Mouse (Mus musculus) heart, postnatal 0 days (tissue): ENCODE measurements around the gene Gm26657. TPM values are rescaled to one million over a fixed set of nuclear protein-coding genes. Genes with fewer than 3 reads are reported as not detected.

ENCODE experiments used
- ATAC-seq: fragments of 200-750 bp; cut with Nextera tagmentation; 2 replicates; pipeline ENCODE4 v1.8.0; 2017; ENCODE audit warnings: low read depth, moderate number of reproducible peaks, moderate library complexity; ENCODE audit not compliant: insufficient read depth
- DNase-seq: peaks from one replicate; pipeline ENCODE4 v3.0.0-alpha.2; 2016; ENCODE audit warnings: low spot score
- H3K27ac ChIP-seq: fragments of 300-500 bp; sonication (generic); 2 replicates; pipeline ENCODE4 v1.5.1; 2014; ENCODE audit warnings: low read depth, mild to moderate bottlenecking
- H3K27me3 ChIP-seq: fragments of 300-500 bp; sonication (generic); 2 replicates; pipeline ENCODE4 v1.6.1; 2014; ENCODE audit warnings: low read length, mixed read lengths; ENCODE audit not compliant: control insufficient read depth, insufficient read depth
- H3K36me3 ChIP-seq: fragments of 300-500 bp; sonication (generic); replicated peaks from 2 replicates; pipeline ENCODE4 v1.6.1; 2014; ENCODE audit warnings: low read length, mixed read lengths; ENCODE audit not compliant: control insufficient read depth, insufficient read depth
- H3K4me1 ChIP-seq: fragments of 300-500 bp; sonication (generic); 2 replicates; pipeline ENCODE4 v1.6.1; 2014; ENCODE audit warnings: antibody characterized with exemption; ENCODE audit not compliant: control insufficient read depth, insufficient read depth
- H3K4me2 ChIP-seq: fragments of 300-500 bp; sonication (generic); 2 replicates; pipeline ENCODE4 v1.6.1; 2014; ENCODE audit warnings: low read depth, mild to moderate bottlenecking, low read length, moderate library complexity
- H3K4me3 ChIP-seq: fragments of 300-500 bp; sonication (generic); 2 replicates; pipeline ENCODE4 v1.5.1; 2014; ENCODE audit warnings: low read depth, low read length
- H3K9ac ChIP-seq: fragments of 300-500 bp; sonication (generic); replicated peaks from 2 replicates; pipeline ENCODE4 v1.6.1; 2014; ENCODE audit warnings: low read depth, low read length, mixed read lengths
- H3K9me3 ChIP-seq: fragments of 300-500 bp; sonication (generic); replicated peaks from 2 replicates; pipeline ENCODE4 v1.6.1; 2016; ENCODE audit warnings: low read length; ENCODE audit not compliant: control insufficient read depth
- CTCF ChIP-seq: IDR thresholded peaks from 2 replicates; pipeline ENCODE4 v1.5.1; 2016; ENCODE audit warnings: antibody characterized with exemption, control low read depth, low read depth
- EP300 ChIP-seq: IDR thresholded peaks from 2 replicates; pipeline ENCODE4 v1.6.1; 2016; ENCODE audit warnings: antibody characterized with exemption, low read depth
- WGBS: fragments of 180-500 bp; shearing (Covaris S2); extraction: QIAGEN DNeasy Blood & Tissue Kit; methylation state at CpG from one replicate; pipeline ENCODE4 v1.1.7; 2014; 5-methylcytosine and 5-hydroxymethylcytosine counted together
- polyA plus RNA-seq: library from polyadenylated mRNA; unstranded; fragments of >200 nt; fragmentation: Nextera tagmentation; extraction: Ambion mirVana; gene quantifications from 2 replicates; pipeline ENCODE4 v1.2.1, GENCODE M21; 2015
- total RNA-seq: library from RNA; depleted of rRNA; stranded (reverse); fragments of >200 nt; gene quantifications from 2 replicates; pipeline ENCODE4 v1.2.3, GENCODE M21; 2014; ENCODE audit warnings: low replicate concordance

The Gm26657 gene
- total and polyA plus RNA-seq, 2 experiments from 2014 or later: not detected

DNA sequence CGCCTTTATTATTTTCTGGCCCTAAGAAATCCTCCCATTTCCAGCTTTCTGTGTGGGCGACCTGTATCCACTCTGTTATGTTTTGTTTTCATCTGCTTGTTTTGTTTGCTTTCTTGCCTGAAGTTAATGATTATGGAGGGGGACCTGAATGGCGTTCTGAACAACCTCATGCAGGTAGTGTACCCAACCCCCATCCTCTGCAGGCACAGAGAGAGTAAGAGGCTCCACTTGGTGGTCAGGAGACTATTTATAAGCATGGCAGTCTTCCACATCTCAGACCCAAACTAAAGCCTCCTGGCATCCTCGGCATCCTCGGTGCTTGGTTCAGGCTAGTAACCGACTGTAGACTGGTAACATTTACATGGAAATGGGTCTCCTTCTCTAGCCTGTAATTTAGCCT lies 17.5 kb upstream of the Gm26657 start:
- Histone ChIP-seq H3K9me3 (no peaks in the 10 kb centered on the region), H3K4me3 (no peak overlapping the region), H3K4me2 (no peak overlapping the region), H3K36me3 (no peaks in the 10 kb centered on the region), H3K27me3 (no peaks in the 10 kb centered on the region), H3K4me1 (peaks cover 36% of the 10 kb centered on the region), H3K9ac (no peak overlapping the region), H3K27ac (0 out of 2 replicates have a peak overlapping the region, but pooled peaks have one; percentile 32)
- no peak for TF ChIP-seq EP300
- DNase-seq (peak; percentile 29), ATAC-seq (no peak)
- 49% methylated on average over 6 of the region's 6 CpGs for WGBS

GRCm38 (mm10) chr4:56723237-56723636 lies 16.6 kb upstream of the Gm26657 start:
- WGBS: 90% methylated on average over 6 of the region's 6 CpGs
- Histone ChIP-seq H3K4me3 (no peak overlapping the region), H3K4me2 (no peak overlapping the region), H3K9ac (no peak overlapping the region), H3K27ac (no peak overlapping the region), H3K9me3 (no peaks in the 10 kb centered on the region), H3K36me3 (no peaks in the 10 kb centered on the region), H3K27me3 (no peaks in the 10 kb centered on the region), H3K4me1 (peaks cover 33% of the 10 kb centered on the region)
- DNase-seq (no peak), ATAC-seq (no peak)
- TF ChIP-seq CTCF (no peak), EP300 (no peak)

GRCm38 (mm10) chr4:56725839-56726238 lies 14.0 kb upstream of the Gm26657 start:
- TF ChIP-seq CTCF (peak; percentile 38), EP300 (no peak)
- H3K27ac ChIP-seq: no peak overlapping the region
- H3K27me3 ChIP-seq: no peaks in the 10 kb centered on the region
- H3K9ac ChIP-seq: no peak overlapping the region
- peaks cover 11% of the 10 kb centered on the region; the same call in 1 of the 2 replicates for H3K4me1 ChIP-seq
- no peak for ATAC-seq
- H3K4me3 ChIP-seq: no peak overlapping the region
- no peak overlapping the region for H3K4me2 ChIP-seq
- WGBS: 58% methylated on average over 8 of the region's 8 CpGs
- no peak for DNase-seq
- no peaks in the 10 kb centered on the region for H3K36me3 ChIP-seq
- H3K9me3 ChIP-seq: no peaks in the 10 kb centered on the region

DNA sequence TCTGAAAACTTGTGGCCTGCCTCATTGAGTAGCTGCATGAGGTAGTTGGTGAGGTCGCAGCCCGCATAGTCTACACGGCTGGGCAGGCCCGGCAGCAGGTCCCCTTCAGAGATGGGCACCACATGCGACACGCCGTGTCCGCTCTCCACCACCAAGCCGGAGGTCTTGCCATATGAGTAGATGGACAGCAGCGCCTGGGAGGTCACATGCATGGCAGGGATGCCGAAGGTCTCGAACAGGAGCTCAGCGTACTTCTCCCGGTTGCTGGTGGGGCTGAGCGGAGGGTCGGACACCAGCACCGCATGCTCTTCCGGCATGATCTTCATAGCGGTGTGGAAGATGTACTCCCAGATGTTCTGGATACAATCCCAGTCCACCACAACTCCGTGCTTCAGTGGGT lies 741 bp downstream of the Gm26657 start:
- 97% methylated on average over 20 of the region's 20 CpGs for WGBS
- no peak for TF ChIP-seq CTCF
- no peak for TF ChIP-seq EP300
- Histone ChIP-seq H3K9ac (no peak overlapping the region), H3K4me3 (no peak overlapping the region), H3K9me3 (no peaks in the 10 kb centered on the region), H3K36me3 (no peaks in the 10 kb centered on the region; the same call in 1 of the 2 replicates), H3K27me3 (no peaks in the 10 kb centered on the region), H3K27ac (no peak overlapping the region), H3K4me2 (no peak overlapping the region), H3K4me1 (no peaks in the 10 kb centered on the region)
- DNase-seq: no peak
- ATAC-seq: no peak

DNA sequence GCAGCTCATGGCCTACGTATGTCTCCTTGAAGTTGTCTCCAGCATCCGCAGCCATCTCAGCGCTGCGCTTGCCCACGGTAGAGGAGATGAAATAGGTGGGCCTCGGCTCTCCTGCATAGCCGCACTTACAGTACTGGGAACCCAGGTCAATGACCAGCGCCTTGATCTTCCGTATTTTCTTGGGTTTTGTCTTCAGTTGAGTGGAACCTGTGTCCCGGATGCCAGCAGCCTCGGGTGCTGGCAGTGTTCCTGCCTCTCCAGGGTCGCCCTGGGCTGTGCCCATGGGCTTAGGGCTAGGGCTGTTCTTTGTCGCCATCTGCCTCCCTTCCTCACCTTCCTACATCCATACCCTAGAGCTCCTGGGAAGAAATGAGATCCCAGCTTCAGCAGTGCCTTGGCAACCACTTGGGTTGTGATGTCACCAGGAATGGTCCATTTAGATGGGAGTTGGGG lies 1.2 kb downstream of the Gm26657 start, which contains the start of gene Actl7b:
Gene Actl7b (minus strand): TSS at position 403 of the 453 bp plus-strand sequence.
- H3K36me3 ChIP-seq: peaks cover 4% of the 10 kb centered on the region; the same call in 1 of the 2 replicates
- no peaks in the 10 kb centered on the region for H3K4me1 ChIP-seq
- no peak within 1 kb of the TSS for H3K27ac ChIP-seq
- DNase-seq (no peak), ATAC-seq (no peak)
- 95% methylated on average over 13 of the region's 13 CpGs for WGBS
- no peaks in the 10 kb centered on the region for H3K27me3 ChIP-seq
- no peak within 1 kb of the TSS for H3K4me2 ChIP-seq
- H3K9me3 ChIP-seq: no peaks in the 10 kb centered on the region
- no peak for TF ChIP-seq CTCF
- no peak for TF ChIP-seq EP300
- H3K4me3 ChIP-seq: no peak within 1 kb of the TSS
- no peak within 1 kb of the TSS for H3K9ac ChIP-seq

- Histone ChIP-seq H3K36me3 (peaks cover 13% of the 10 kb centered on the region; the same call in 1 of the 2 replicates), H3K9ac (no peak overlapping the region), H3K9me3 (no peaks in the 10 kb centered on the region), H3K4me1 (no peaks in the 10 kb centered on the region), H3K4me3 (no peak overlapping the region), H3K27ac (no peak overlapping the region), H3K4me2 (no peak overlapping the region), H3K27me3 (no peaks in the 10 kb centered on the region)
- WGBS: 87% methylated on average over 4 of the region's 4 CpGs
- DNase-seq (no peak), ATAC-seq (no peak)
- TF ChIP-seq EP300 (no peak), CTCF (no peak)
Measured at GRCm38 (mm10) chr4:56742698-56743097, 2.8 kb downstream of the Gm26657 start.
